Mouse (Mus musculus) gastrocnemius, adult 2 months (tissue): Measurements from ENCODE around the gene Isg15. TPM values are rescaled to one million over a fixed set of nuclear protein-coding genes. Genes with fewer than 3 reads are reported as not detected.

Experiments used
- DNase-seq: peaks from one replicate; pipeline ENCODE4 v3.0.0; 2022
- H3K27ac ChIP-seq: fragments of 200-600 bp; 2 replicates; pipeline ENCODE4 v1.8.1; 2022; ENCODE audit warnings: mild to moderate bottlenecking
- H3K4me3 ChIP-seq: fragments of 200-600 bp; 2 replicates; pipeline ENCODE4 v1.8.1; 2022; ENCODE audit warnings: mild to moderate bottlenecking, moderate library complexity
- CTCF ChIP-seq: fragments of 200-600 bp; IDR thresholded peaks from 2 replicates; pipeline ENCODE4 v1.8.1; 2022; ENCODE audit warnings: antibody characterized with exemption, mild to moderate bottlenecking, moderate library complexity
- intact Hi-C: fragments of 180-260 bp; cut with DNase I; formaldehyde crosslinking; loops from one replicate; pipeline ENCODE4 v1.15.1; 2025
- long read RNA-seq, 2 experiments: library from polyadenylated mRNA; stranded (forward); transcript quantifications; one replicate each; pipeline ENCODE4 v2.0.0; 2021
- total RNA-seq, 2 experiments: library from RNA; stranded (reverse); gene quantifications; 2 replicates each; pipeline ENCODE4 v1.2.3; 2021

The Isg15 gene
- 1 to 10 TPM in 1 of 2 experiments, not detected in 1; 1.1 TPM for total RNA-seq
- long read RNA-seq, experiment 1, partial matches to known transcripts = 1 of 2 reads
- long read RNA-seq, experiment 1, other reads (novel, unspliced or antisense) = 0 of 2 reads
- long read RNA-seq, experiment 2 = 0 reads

GRCm38 (mm10) chr4:156200623-156201475 lies at the start of gene Isg15:
Gene Isg15, minus strand, starts transcription at chr4:156200818.
- DNase-seq = no peak
- intact Hi-C loops = no loop called here
- H3K27ac ChIP-seq = peak within 1 kb of the TSS; percentile 68
- TF ChIP-seq CTCF = no peak
- peak within 1 kb of the TSS; percentile 54 for H3K4me3 ChIP-seq

- intact Hi-C loops = no loop called here
- TF ChIP-seq CTCF = no peak
- DNase-seq = no peak
- Histone ChIP-seq H3K27ac (no peak overlapping the region), H3K4me3 (no peak overlapping the region)
Measured at GRCm38 (mm10) chr4:156249567-156249966, 48.9 kb upstream of the Isg15 start.

- TF ChIP-seq CTCF = no peak
- Histone ChIP-seq H3K27ac (no peak overlapping the region), H3K4me3 (peak overlapping the region; percentile 92)
- intact Hi-C loops = no loop called here
- no peak for DNase-seq
Measured at GRCm38 (mm10) chr4:156236651-156237447, 36.2 kb upstream of the Isg15 start.

- intact Hi-C loops = loop anchor here (2.0 kb wide), 1 partner anchor 33 kb away; the partner anchor contains the start of gene AW011738
- peak; percentile 96 for DNase-seq
- peak within 1 kb of the TSS; percentile 90 for H3K27ac ChIP-seq
- TF ChIP-seq CTCF = no peak
- H3K4me3 ChIP-seq = peak within 1 kb of the TSS; percentile 92
Measured at GRCm38 (mm10) chr4:156235808-156236533, 35.4 kb upstream of the Isg15 start, which contains the start of gene Noc2l. Gene Noc2l, plus strand, starts transcription at chr4:156236010.

- Histone ChIP-seq H3K27ac (peak overlapping the region; percentile 87), H3K4me3 (peak overlapping the region; percentile 92)
- intact Hi-C loops = loop anchor here (2.0 kb wide), 1 partner anchor 33 kb away; the partner anchor contains the start of gene AW011738
- peak; percentile 22; the same call in 1 of the 2 replicates for TF ChIP-seq CTCF
- DNase-seq = no peak
Measured at GRCm38 (mm10) chr4:156235360-156235770, 34.7 kb upstream of the Isg15 start.

GRCm38 (mm10) chr4:156234701-156235213 lies 34.1 kb upstream of the Isg15 start, which contains the start of gene Plekhn1:
Gene Plekhn1, minus strand, starts transcription at chr4:156234857.
- TF ChIP-seq CTCF = no peak
- Histone ChIP-seq H3K27ac (peak within 1 kb of the TSS; percentile 90), H3K4me3 (peak within 1 kb of the TSS; percentile 92)
- intact Hi-C loops = loop anchor here (2.0 kb wide), 1 partner anchor 32 kb away; the partner anchor contains the start of gene AW011738
- peak; percentile 88 for DNase-seq

- H3K4me3 ChIP-seq = peak overlapping the region; percentile 92
- intact Hi-C loops = loop anchor here (2.0 kb wide), 1 partner anchor 31 kb away; the partner anchor contains the start of gene AW011738
- no peak for DNase-seq
- peak overlapping the region; percentile 90 for H3K27ac ChIP-seq
- no peak for TF ChIP-seq CTCF
Measured at GRCm38 (mm10) chr4:156234021-156234501, 33.4 kb upstream of the Isg15 start.

- no peak for TF ChIP-seq CTCF
- H3K4me3 ChIP-seq = peak overlapping the region; percentile 42
- intact Hi-C loops = no loop called here
- H3K27ac ChIP-seq = peak overlapping the region; percentile 5; the same call in 1 of the 2 replicates
- no peak for DNase-seq
Measured at GRCm38 (mm10) chr4:156228393-156229024, 27.9 kb upstream of the Isg15 start.

GRCm38 (mm10) chr4:156227752-156228392 lies 27.3 kb upstream of the Isg15 start:
- Histone ChIP-seq H3K4me3 (peak overlapping the region; percentile 42), H3K27ac (peak overlapping the region; percentile 5; the same call in 1 of the 2 replicates)
- peak; percentile 47 for DNase-seq
- intact Hi-C loops = no loop called here
- no peak for TF ChIP-seq CTCF

GRCm38 (mm10) chr4:156224276-156224675 lies 23.7 kb upstream of the Isg15 start:
- H3K27ac ChIP-seq = no peak overlapping the region
- intact Hi-C loops = no loop called here
- no peak for TF ChIP-seq CTCF
- no peak for DNase-seq
- no peak overlapping the region for H3K4me3 ChIP-seq

- DNase-seq = peak; percentile 73
- intact Hi-C loops = no loop called here
- no peak for TF ChIP-seq CTCF
- peak overlapping the region; percentile 97 for H3K27ac ChIP-seq
- peak overlapping the region; percentile 64 for H3K4me3 ChIP-seq
Measured at GRCm38 (mm10) chr4:156219936-156220335, 19.3 kb upstream of the Isg15 start.
